Mouse (Mus musculus): ENCODE measurements around the gene Atox1.

DNA sequence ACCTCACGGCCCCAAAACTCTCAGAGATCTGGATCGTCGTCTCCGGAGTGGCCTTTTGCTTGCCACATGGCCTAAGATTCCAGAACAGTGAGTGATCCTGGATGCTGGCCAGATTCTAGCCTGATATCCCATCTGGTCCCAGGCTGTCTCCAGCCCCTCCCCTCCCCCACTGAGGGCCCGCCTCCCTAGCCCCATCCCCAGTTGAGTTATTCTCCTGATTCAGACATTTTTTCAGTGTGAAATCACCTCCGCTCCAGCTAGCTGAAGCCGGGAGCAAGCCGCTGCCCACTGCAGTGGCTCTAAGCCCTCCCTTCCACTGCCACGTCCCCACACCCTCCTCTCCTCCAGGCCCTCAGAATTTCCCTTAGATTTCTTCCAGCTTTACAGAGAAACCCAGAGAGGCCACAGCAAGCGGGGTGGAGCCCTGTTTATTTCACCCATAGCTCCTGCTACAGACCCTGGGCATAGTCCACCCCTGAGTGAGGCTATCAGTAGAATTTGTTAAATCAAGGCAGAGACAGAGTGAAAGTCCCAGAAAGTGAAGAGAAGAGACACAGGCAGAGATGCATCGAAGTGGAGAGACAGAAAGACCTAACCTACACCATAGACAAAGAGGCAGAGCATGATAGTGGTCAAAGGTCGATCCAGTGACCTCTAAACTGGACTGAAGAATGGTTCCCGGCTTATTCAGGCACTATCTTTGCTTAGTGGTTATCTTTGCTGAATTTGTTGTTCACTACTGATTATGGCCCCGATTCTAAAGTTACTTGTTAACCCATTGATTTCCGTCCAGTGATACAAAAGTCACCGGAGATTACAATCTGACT is 32.6 kb downstream of the Atox1 start:
- no peak for TF ChIP-seq CTCF (conservative IDR thresholded peaks at IDR 0.05; ENCODE audit: insufficient read depth, insufficient read length, low read depth, low read length)
- TF ChIP-seq POLR2A (IDR thresholded peaks at IDR 0.05; ENCODE audit: low read depth, low read length) = no peak
